Mouse (Mus musculus): ENCODE results near the gene Kpna3.
"Not testable (repeated sequence)": the region's sequence is repeated elsewhere in the genome, so short reads cannot be mapped to it uniquely, and the experiment has no call there.

The Kpna3 gene

GRCm38 (mm10) chr14:61404941-61405340 lies 34.7 kb downstream of the Kpna3 start:
- no peak for DNase-seq (ENCODE audit: low spot score in 2 of 2)

DNA sequence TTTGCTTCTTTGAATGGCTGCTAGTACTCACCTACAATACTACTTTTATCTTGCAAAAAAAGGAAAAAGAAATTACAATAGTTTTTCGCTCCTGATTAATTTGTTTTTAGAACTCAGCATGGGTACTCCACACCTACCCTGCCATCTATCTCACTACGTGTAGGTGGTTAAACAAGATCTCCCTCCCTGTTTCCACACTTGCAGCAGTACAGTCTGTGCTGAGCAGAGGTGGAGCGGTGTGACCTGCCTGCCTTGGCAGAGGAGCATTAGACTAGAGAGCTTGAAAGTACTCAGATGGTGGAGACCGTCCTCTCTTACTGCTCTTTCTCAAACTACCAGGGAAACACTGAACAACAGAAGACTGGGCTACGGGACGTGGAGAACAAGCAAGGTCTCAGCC lies 44.9 kb downstream of the Kpna3 start:
- DNase-seq (ENCODE audit: low spot score in 2 of 2): no peak

- DNase-seq (ENCODE audit: low spot score in 2 of 2): no peak
Observed at GRCm38 (mm10) chr14:61390586-61390985, 49.1 kb downstream of the Kpna3 start.

GRCm38 (mm10) chr14:61367290-61367689 lies 72.4 kb downstream of the Kpna3 start:
- DNase-seq (ENCODE audit: low spot score in 2 of 2): no peak

- DNase-seq (ENCODE audit: low spot score in 2 of 2): no peak
Observed at GRCm38 (mm10) chr14:61364656-61365055, 75.0 kb downstream of the Kpna3 start.

DNA sequence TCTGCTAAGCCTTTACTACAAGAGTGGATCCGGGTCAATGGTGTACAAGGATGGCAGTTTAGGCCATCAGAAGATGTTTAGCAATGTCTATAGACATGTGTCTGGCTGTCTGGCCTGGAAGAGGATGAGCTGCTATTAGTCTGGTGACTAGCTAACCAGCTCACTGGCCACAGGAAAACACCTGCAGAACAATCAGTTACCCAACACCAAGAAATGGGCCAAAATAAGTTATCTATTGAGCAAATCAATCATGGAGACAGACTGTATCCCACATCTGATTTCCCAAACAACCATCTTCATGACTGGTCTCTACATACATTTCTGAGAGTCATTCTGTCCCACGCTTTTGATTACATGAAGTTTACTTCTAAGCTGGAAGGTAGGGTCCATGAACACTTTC lies 75.9 kb downstream of the Kpna3 start:
- no peak for DNase-seq (ENCODE audit: low spot score in 2 of 2)

GRCm38 (mm10) chr14:61362268-61362667 lies 77.4 kb downstream of the Kpna3 start:
- DNase-seq (ENCODE audit: low spot score in 2 of 2): no peak

- no peak for DNase-seq (ENCODE audit: low spot score in 2 of 2)
Observed at GRCm38 (mm10) chr14:61360981-61361511, 78.6 kb downstream of the Kpna3 start.

DNA sequence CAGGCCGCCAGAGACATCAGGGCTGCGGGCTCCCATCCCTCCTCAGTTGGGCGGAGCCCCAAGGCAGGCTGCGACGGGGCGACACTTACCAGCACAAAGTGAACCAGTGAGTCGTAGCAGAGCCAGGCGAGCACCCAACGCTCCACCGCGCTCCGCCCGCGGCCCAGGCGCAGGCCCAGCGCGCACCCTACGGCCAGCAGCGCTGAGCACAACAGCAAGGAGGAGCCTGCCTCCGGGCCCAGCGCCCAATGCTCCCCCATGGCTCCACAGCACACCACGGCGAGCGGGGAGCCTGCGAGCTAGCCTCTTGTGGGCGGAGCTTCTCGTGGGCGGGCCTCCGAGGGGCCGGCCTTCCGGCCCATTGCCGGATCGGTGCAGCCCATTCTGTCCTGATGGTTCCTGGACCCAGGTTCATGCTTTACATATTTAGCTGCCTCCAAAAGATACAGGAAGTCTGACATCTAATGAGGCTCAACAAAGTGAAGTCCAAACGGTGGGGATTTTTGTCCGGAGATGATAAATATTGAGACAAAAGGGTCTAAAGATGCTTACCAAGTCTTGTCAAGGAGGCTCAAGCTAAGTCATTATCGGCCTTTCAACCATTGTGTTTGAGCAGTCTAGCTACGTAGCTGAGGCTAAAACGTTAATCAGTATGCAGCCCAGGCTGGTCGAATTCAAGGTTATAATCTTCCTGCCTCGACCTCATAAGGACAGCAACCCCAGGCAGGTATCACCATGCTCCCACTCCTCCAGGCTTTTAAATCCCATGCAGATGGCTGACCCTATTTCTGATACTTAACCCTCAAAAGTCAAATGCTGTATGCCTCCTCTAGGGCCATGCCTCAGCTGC lies 79.3 kb downstream of the Kpna3 start, which contains the start of gene Ebpl:
Ebpl (minus strand) TSS at position 309 of the 850 bp plus-strand sequence.
- DNase-seq (ENCODE audit: low spot score in 2 of 2): peak; percentile 89 to 92

DNA sequence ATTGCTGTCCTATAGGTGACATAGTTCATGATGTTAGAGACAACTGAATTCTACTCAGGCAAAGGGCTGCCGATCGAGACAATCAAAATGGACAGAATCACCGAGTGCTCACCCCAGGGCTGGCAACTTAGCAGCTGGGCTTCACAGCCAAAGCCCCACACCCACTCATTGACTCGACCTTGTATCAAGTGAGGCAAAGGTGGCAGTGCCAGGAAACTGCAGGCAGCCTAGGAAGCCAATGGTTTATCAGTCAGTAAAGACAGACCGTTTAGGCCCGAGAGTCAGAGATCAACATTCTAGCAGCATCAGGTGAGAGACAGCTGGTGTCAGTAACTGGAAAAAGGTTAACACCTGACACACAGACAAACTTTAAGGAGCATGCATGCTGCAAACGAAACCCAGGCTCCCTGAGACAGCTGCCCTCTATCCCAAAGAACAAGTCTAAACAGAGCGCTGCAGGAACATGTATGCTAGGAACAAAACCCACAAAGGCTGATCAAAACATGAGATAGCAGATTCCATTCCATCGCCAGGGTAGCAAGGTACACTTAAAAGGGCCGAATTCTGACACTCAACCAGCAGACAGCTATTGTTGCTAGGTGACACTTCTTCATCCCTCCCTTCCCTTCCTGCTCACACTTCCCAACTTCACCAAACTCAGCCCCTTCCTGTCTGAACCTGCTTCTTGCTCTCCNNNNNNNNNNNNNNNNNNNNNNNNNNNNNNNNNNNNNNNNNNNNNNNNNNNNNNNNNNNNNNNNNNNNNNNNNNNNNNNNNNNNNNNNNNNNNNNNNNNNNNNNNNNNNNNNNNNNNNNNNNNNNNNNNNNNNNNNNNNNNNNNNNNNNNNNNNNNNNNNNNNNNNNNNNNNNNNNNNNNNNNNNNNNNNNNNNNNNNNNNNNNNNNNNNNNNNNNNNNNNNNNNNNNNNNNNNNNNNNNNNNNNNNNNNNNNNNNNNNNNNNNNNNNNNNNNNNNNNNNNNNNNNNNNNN lies 85.1 kb downstream of the Kpna3 start:
- DNase-seq (ENCODE audit: low spot score in 2 of 2): no peak

DNA sequence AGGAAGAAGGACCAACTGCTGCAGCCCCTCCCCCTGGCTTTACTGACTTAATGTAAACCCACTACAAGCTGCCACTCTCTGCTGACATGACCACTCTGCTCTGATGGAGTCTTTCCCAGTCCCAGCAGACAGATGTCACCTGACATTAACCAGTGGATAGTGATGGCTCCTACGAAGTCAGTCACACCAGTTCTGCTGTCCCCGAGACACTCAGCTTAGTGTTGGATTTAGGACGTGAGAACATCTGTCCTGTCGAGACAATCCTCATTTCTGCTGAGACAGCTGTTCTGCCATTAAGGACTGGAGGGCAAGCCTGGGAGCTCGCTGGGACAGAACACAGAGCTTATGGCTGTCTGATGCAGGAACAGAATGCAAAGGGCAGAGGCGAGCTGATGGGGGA lies 88.9 kb downstream of the Kpna3 start:
- DNase-seq (ENCODE audit: low spot score in 2 of 2): no peak

DNA sequence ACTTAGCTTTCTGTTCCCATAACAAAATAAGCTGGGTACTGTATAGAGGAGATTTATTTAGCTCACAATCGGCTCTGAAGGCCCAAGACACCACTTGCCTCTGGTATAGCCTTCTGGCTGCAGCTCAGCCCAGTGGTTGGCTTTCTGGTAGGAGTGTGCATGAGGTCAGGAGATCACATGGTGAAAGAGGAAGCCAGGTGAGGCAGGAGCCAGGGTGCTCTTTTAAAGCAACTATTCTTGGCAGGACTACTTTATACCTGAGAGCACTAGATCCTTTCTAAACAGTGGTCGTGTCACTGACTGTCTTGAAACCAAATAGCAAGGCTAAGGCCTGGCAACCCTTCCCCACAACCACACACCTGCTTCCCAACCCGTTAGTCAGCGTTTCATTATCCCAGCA lies 89.8 kb downstream of the Kpna3 start:
- no peak for DNase-seq (ENCODE audit: low spot score in 2 of 2)

- DNase-seq (ENCODE audit: low spot score in 2 of 2): no peak
Observed at GRCm38 (mm10) chr14:61346827-61347698, 92.6 kb downstream of the Kpna3 start.

- DNase-seq (ENCODE audit: low spot score in 2 of 2): no peak
Observed at GRCm38 (mm10) chr14:61344590-61344989, 95.1 kb downstream of the Kpna3 start.

GRCm38 (mm10) chr14:61339381-61339780 lies 100.3 kb downstream of the Kpna3 start:
- no peak for DNase-seq (ENCODE audit: low spot score in 2 of 2)

DNA sequence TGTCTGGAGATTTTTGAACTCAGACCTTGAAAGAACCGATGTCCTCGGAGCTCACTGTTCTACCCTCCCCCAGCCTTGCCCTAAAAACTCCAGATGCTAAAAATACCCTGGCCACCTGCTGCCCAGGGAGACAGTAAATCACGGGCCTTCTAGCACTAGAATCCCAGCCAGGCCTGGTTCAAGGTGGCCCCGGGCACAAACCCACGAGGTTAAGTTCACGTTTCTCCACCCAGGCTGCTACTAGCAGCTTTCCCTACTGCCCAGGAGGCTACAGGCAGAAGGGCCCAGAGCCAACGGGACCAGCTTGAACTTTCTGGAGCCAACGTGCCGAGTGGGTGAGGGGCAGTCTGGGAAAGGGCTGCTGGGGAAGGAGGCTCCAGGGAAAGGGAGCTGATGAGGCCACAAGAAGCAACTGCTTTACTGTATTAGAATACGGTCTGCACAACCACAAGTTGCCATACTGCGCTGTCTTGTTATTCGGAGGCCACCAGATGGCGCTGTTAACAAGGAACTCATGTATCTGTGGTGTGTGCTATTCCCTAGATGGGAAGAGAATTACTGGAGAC lies 108.6 kb downstream of the Kpna3 start:
- peak; percentile 53 to 81 for DNase-seq (ENCODE audit: low spot score in 2 of 2)

DNA sequence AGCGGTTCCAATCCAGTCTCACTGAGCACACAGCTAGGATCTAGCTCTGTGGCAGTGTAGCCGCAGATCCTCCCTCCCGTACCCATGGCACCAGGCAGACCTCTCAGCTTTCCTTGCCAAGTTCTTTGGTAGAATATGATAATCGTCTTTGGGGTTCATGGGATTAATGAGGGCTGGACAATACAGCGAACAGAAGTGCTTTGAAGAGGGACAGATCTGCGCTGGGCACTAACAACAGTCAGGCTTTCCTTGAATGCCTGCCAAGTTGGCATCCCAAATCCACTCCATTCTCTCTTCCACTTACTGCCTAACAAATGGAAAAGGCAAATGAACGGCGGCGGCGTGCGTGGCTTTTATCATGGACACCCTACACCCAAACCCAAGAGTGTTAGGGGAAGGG lies 109.1 kb downstream of the Kpna3 start:
- DNase-seq (ENCODE audit: low spot score in 2 of 2): no peak

GRCm38 (mm10) chr14:61327618-61328450 lies 111.8 kb downstream of the Kpna3 start:
- peak; percentile 52 to 64 for DNase-seq (ENCODE audit: low spot score in 2 of 2)

GRCm38 (mm10) chr14:61327007-61327406 lies 112.7 kb downstream of the Kpna3 start:
- not testable (repeated sequence) for DNase-seq (ENCODE audit: low spot score in 2 of 2)

DNA sequence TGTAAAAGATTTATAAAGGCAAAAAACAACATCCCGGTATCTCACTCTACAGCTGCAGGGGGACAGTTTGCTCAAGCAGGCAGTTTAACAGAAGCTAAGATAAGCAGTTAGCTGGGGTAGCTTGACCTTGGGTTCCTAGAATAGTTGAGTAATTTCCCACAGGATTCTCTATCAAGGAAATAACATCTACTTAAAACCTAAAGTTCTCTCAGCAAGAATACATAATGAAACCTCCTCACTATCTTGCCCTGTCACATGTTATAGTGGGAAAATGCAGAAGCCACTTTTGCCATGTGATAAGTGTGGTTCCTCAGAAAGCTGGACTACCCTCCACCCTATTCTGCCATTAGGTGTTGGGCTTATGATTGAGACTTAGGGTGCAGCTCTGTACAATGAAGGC lies 116.9 kb downstream of the Kpna3 start:
- DNase-seq (ENCODE audit: low spot score in 2 of 2): no peak
